Mouse (Mus musculus) effector memory CD4-positive, alpha-beta T cell, adult 7 months (primary cell): ENCODE measurements around the gene Slc41a1. TPM values are rescaled to one million over a fixed set of nuclear protein-coding genes. Genes with fewer than 3 reads are reported as not detected.

ENCODE experiments used
- polyA plus RNA-seq: library from polyadenylated mRNA; unstranded; fragments of 100-300 nt; shearing (Covaris generic); gene quantifications from one replicate; pipeline ENCODE4 v1.2.1, GENCODE M21; 2017

The Slc41a1 gene
- polyA plus RNA-seq = 73.1 TPM

GRCm38 (mm10) chr1:131827207-131827786 is at the start of gene Slc41a1:
TSS of gene Slc41a1 (plus strand) at chr1:131827493.

GRCm38 (mm10) chr1:131797202-131797909 is 29.9 kb upstream of the Slc41a1 start, which contains the start of gene Pm20d1:
TSS of gene Pm20d1 (plus strand) at chr1:131797381.

GRCm38 (mm10) chr1:131867093-131867945 is 40.0 kb downstream of the Slc41a1 start, which contains the start of gene Rab29:
TSS of gene Rab29 (plus strand) at chr1:131867224.

Other genes with a start within 250 kb of the Slc41a1 start
- 0.18 TPM for gene Avpr1b, start 228.3 kb upstream of the Slc41a1 start, polyA plus RNA-seq
- gene Ctse, start 189.2 kb upstream of the Slc41a1 start, polyA plus RNA-seq = 18.9 TPM
- gene Rab7b, start 138.8 kb upstream of the Slc41a1 start, polyA plus RNA-seq = not detected
- gene Slc26a9, start 83.5 kb upstream of the Slc41a1 start, polyA plus RNA-seq = not detected
- gene Pm20d1, start 30.1 kb upstream of the Slc41a1 start, polyA plus RNA-seq = 0.61 TPM
- 17.5 TPM for gene Rab29, start 39.7 kb downstream of the Slc41a1 start, polyA plus RNA-seq
- 52.6 TPM for gene Nucks1, start 83.0 kb downstream of the Slc41a1 start, polyA plus RNA-seq
- not detected for gene Slc45a3, start 135.5 kb downstream of the Slc41a1 start, polyA plus RNA-seq
- gene Elk4, start 180.1 kb downstream of the Slc41a1 start, polyA plus RNA-seq = 113 TPM
- gene Mfsd4a, start 240.6 kb downstream of the Slc41a1 start, polyA plus RNA-seq = 100 TPM